Mouse (Mus musculus): ENCODE results near the gene Ttc19. TPM values are rescaled to one million over a fixed set of nuclear protein-coding genes. Genes with fewer than 3 reads are reported as not detected.

The Ttc19 gene
- polyA plus RNA-seq (2012; rRNA removed): 19.2 and 19.9 TPM in 2 replicates

DNA sequence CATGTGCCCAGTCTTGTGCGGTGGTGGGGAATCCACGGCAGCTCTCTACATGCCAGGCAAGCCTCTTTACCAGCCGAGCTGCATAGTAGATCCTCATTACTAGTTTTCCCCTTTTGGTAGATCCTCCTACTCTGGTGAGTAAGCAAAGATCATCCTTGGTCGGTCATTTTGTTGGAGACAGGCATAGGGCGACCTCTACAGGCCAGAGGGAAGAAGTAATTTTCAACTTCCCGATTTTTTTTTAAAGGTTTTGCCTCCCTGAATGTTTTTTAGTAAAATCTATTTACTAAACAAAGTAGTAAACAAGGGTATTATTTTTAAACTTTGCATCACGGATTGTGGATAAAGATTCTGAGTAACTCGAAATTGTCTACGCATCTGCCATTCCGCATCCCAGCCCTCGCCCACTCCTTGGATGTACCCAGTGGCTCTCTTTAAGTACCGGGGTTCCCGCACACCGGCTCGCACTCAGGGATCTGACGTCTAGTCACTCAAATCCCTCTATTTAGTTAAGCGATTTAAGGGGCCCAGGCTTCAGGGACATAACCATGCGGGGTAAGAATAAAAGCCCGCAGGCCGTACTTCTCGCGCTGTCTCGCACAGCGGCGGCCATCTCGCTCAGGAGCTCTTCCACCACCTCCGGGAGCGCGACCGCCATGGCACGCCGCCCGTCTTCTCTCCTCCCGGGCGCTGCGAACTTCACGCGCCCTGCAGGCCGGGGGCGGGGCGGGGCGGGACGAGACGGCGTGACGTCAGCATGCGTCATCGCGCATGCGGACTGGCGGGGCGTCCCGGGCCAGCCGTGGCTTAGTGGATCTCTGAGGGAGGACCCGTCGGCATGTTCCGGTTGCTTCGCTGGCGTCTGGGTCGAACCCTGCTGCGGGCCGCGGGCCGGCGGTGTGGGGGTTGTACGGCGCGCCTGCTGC is at the start of gene Ttc19, which contains the start of gene Zswim7:
TSS of gene Ttc19 (plus strand) at position 799 of the 926 bp plus-strand sequence.
TSS of gene Zswim7 (minus strand) at position 701 of the 926 bp plus-strand sequence.

DNA sequence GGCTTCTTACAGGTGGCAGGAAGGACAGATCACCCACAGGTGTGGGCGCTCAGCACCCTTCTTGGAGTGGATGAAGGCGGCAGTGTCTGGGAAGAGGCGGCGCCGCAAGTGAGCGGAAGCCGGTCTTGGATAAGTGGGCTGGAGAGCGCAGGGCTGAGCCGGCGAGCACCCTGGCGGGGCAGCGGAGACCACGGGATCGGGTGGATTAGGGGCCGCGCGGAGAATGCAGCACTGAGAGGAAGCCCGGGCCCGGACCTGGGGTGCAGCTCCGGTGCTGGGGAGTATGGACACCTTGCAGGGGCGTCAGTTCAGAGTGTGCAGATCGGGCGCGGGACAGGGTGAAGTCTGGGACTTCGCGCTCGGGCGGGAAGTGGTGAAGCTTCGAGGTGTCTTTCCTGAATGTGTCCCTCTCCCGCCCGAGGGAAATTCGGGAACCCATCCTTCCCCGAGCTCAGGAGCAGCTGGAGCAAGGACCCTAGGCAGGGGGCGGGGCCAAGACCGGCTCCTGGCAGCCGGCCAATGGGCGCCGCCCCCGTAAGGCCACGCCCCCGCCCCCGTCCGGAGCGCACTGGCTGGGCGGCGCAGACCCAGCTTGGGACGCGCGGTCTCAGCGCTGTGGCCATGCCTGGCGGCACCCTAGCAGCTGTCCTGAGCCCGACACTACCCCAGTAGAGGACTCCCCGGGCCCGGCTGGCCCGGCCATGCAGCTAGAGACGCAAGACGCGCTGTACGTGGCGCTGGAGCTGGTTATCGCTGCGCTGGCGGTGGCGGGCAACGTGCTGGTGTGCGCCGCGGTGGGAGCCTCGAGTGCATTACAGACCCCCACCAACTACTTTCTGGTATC is 32.6 kb upstream of the Ttc19 start, which contains the start of gene Adora2b:
TSS of gene Adora2b (plus strand) at position 584 of the 844 bp plus-strand sequence.

Other genes starting within 250 kb of the Ttc19 start
- gene Adora2b, start 32.5 kb upstream of the Ttc19 start, polyA plus RNA-seq (2012; rRNA removed): 1.9 and 3.2 TPM in 2 replicates
- 5.7 and 7.6 TPM in 2 replicates for gene Zswim7, start 98 bp upstream of the Ttc19 start, polyA plus RNA-seq (2012; rRNA removed)
- gene Pigl, start 177.0 kb downstream of the Ttc19 start, polyA plus RNA-seq (2012; rRNA removed): 5.2 TPM in 2 replicates
- 71.9 and 79.0 TPM in 2 replicates for gene Ncor1, start 177.1 kb downstream of the Ttc19 start, polyA plus RNA-seq (2012; rRNA removed)